Mouse (Mus musculus) heart, embryonic 16.5 days (tissue): Measurements from ENCODE around the gene Dst. TPM values are rescaled to one million over a fixed set of nuclear protein-coding genes. Genes with fewer than 3 reads are reported as not detected.

Source experiments
- ATAC-seq: fragments of 200-750 bp; cut with Nextera tagmentation; replicated peaks from 2 replicates; pipeline ENCODE4 v1.8.0; 2017; ENCODE audit warnings: moderate number of reproducible peaks; ENCODE audit not compliant: insufficient read depth, low FRiP score; ENCODE audit errors: extremely low read depth
- H3K27ac ChIP-seq: fragments of 300-500 bp; sonication (generic); 2 replicates; pipeline ENCODE4 v1.5.1; 2014; ENCODE audit warnings: mild to moderate bottlenecking, low read length, control low read depth, moderate library complexity
- H3K27me3 ChIP-seq: fragments of 300-500 bp; sonication (generic); 2 replicates; pipeline ENCODE4 v1.6.1; 2014; ENCODE audit warnings: low read length, mixed read lengths; ENCODE audit not compliant: control insufficient read depth, insufficient read depth
- H3K36me3 ChIP-seq: fragments of 300-500 bp; sonication (generic); 2 replicates; pipeline ENCODE4 v1.6.1; 2014; ENCODE audit not compliant: control insufficient read depth, insufficient read depth
- H3K4me1 ChIP-seq: fragments of 300-500 bp; sonication (generic); 2 replicates; pipeline ENCODE4 v1.6.1; 2014; ENCODE audit warnings: low read length, mixed read lengths; ENCODE audit not compliant: control insufficient read depth, insufficient read depth
- H3K4me2 ChIP-seq: fragments of 300-500 bp; sonication (generic); 2 replicates; pipeline ENCODE4 v1.6.1; 2014; ENCODE audit warnings: low read depth, mild to moderate bottlenecking, control low read depth, low read length
- H3K4me3 ChIP-seq: fragments of 300-500 bp; sonication (generic); 2 replicates; pipeline ENCODE4 v1.5.1; 2014; ENCODE audit warnings: mild to moderate bottlenecking, control low read depth, low read length
- H3K9ac ChIP-seq: fragments of 300-500 bp; sonication (generic); 2 replicates; pipeline ENCODE4 v1.6.1; 2014; ENCODE audit warnings: low read length, control low read depth
- H3K9me3 ChIP-seq: fragments of 300-500 bp; sonication (generic); replicated peaks from 2 replicates; pipeline ENCODE4 v1.6.1; 2016; ENCODE audit warnings: low read length; ENCODE audit not compliant: control insufficient read depth
- WGBS: fragments of 180-500 bp; shearing (Covaris S2); extraction: QIAGEN DNeasy Blood & Tissue Kit; methylation state at CpG from one replicate; pipeline ENCODE4 v1.1.7; 2014; 5-methylcytosine and 5-hydroxymethylcytosine counted together
- polyA plus RNA-seq: library from polyadenylated mRNA; unstranded; fragments of >200 nt; fragmentation: Nextera tagmentation; extraction: Ambion mirVana; gene quantifications from 2 replicates; pipeline ENCODE4 v1.2.1, GENCODE M21; 2015

Gene Dst
- polyA plus RNA-seq, 1 experiment from 2014 or later, result 23.1 TPM

DNA sequence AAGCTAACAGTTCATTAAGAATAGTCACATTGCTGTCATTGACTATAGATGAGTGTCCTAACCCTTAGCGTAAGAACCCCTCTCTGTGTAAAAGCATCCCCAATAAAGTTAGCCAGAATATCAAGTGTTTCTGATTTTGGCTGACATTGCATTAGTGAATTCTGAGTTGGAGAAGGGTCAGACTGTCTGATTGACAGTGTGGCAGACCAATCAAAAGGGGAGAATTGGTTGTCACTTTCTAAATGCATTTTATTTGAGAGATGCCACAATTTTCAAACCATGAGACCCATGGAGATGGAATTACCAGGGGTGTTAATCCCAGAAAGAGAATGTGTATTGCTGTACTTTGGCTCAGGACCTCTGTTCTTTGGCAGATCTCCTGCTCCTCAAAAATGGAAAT, 125.5 kb downstream of the Dst start:
- H3K4me1 ChIP-seq, result peaks cover 36% of the 10 kb centered on the region
- no peak overlapping the region for H3K4me3 ChIP-seq
- no peak overlapping the region for H3K4me2 ChIP-seq
- no peak overlapping the region for H3K27ac ChIP-seq
- WGBS, result 95% methylated on average over 1 of the region's 1 CpGs
- H3K36me3 ChIP-seq, result no peaks in the 10 kb centered on the region
- no peak for ATAC-seq
- H3K9me3 ChIP-seq, result no peaks in the 10 kb centered on the region
- no peak overlapping the region for H3K9ac ChIP-seq
- no peaks in the 10 kb centered on the region for H3K27me3 ChIP-seq

DNA sequence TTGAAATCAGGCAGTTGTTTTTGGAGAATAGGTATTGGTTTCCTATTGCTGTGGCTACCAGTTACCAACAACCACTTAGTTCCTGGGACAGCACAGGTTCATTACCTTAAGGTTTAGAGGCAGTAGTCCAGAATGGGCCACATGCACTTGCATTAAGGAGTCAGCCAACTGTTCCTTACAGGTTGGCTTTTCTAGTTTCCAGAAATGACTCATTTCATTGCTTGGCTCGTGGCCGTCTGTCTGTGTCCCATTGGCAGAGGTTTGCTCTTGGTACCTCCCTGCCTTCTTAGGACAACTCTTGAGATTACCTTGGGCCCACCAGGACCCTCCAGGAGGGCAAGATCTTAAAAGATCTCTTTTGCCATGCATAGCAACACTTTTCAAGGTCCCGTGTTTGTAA, 125.9 kb downstream of the Dst start:
- Histone ChIP-seq H3K27ac (no peak overlapping the region), H3K4me1 (peaks cover 32% of the 10 kb centered on the region), H3K4me2 (no peak overlapping the region), H3K36me3 (no peaks in the 10 kb centered on the region), H3K27me3 (no peaks in the 10 kb centered on the region), H3K9ac (no peak overlapping the region), H3K4me3 (no peak overlapping the region), H3K9me3 (no peaks in the 10 kb centered on the region)
- no peak for ATAC-seq
- 84% methylated on average over 3 of the region's 3 CpGs for WGBS

DNA sequence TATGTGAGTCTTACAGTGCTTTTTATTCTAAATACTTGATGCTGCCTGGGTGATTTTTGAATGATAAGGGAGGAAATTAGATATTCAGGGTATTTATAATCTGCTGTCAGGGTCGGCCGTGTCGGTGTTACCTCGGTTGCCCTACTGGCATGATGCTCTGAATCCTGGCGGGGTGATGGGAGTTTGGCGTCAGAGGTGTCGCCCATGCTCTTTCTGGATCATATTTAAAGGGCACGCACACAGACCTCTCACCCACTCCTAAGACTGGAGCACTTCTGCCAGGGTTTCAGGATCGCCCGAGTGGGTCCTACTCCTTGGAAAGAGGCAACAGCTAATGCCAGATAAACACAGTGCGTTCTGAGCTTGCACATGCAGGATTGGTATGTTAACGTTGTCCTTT, 128.1 kb downstream of the Dst start:
- peaks cover 28% of the 10 kb centered on the region for H3K4me1 ChIP-seq
- H3K27me3 ChIP-seq, result no peaks in the 10 kb centered on the region
- no peak for ATAC-seq
- H3K36me3 ChIP-seq, result no peaks in the 10 kb centered on the region
- no peak overlapping the region for H3K4me2 ChIP-seq
- no peak overlapping the region for H3K4me3 ChIP-seq
- no peak overlapping the region for H3K27ac ChIP-seq
- H3K9me3 ChIP-seq, result no peaks in the 10 kb centered on the region
- WGBS, result 82% methylated on average over 12 of the region's 12 CpGs
- no peak overlapping the region for H3K9ac ChIP-seq

DNA sequence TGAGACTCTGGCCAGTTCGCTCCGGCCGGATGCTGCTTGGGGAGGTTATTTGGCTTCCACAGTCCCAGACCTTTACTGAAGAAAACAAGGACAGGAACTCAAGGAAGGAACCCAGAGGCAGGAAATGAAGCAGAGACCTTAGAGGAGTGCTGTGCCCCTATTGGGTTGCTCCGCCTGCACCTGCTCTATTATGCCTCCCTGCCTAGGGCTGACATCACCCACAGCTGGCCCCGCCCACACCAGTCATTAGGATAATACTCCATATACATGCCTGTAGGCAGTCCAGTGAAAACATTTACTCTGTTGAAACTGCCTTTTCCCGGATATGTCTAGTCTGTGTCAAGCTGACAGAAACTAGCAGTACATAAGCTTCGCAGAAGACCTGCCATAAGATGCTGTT, 130.5 kb downstream of the Dst start:
- ATAC-seq, result no peak
- Histone ChIP-seq H3K9ac (no peak overlapping the region), H3K36me3 (no peaks in the 10 kb centered on the region), H3K27ac (no peak overlapping the region), H3K9me3 (no peaks in the 10 kb centered on the region), H3K27me3 (no peaks in the 10 kb centered on the region), H3K4me1 (peaks cover 29% of the 10 kb centered on the region), H3K4me2 (no peak overlapping the region), H3K4me3 (no peak overlapping the region)
- WGBS, result 95% methylated on average over 7 of the region's 7 CpGs

DNA sequence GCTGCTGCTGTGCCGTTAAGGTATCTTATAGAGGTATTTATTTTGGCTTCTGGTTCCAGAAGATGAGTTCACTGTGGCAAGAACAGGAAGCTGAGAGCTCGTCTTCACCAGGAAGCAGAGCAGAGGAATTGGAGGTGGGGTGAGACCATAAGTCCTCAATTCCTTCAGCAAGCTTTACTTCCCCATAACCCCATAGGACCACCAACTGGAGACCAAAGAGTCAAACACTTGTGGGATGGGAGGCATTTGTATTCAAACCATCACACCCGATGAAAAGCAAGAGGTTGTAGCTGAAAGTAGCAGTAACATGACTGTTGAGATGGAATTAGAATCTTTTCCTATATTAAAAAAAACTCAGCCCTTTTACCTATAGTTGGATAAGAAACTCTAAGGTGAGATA, 132.0 kb downstream of the Dst start:
- Histone ChIP-seq H3K9me3 (no peaks in the 10 kb centered on the region), H3K36me3 (no peaks in the 10 kb centered on the region), H3K4me2 (no peak overlapping the region), H3K27ac (no peak overlapping the region), H3K4me3 (no peak overlapping the region), H3K9ac (no peak overlapping the region), H3K4me1 (peaks cover 20% of the 10 kb centered on the region), H3K27me3 (no peaks in the 10 kb centered on the region)
- 59% methylated on average over 3 of the region's 3 CpGs for WGBS
- ATAC-seq, result no peak

DNA sequence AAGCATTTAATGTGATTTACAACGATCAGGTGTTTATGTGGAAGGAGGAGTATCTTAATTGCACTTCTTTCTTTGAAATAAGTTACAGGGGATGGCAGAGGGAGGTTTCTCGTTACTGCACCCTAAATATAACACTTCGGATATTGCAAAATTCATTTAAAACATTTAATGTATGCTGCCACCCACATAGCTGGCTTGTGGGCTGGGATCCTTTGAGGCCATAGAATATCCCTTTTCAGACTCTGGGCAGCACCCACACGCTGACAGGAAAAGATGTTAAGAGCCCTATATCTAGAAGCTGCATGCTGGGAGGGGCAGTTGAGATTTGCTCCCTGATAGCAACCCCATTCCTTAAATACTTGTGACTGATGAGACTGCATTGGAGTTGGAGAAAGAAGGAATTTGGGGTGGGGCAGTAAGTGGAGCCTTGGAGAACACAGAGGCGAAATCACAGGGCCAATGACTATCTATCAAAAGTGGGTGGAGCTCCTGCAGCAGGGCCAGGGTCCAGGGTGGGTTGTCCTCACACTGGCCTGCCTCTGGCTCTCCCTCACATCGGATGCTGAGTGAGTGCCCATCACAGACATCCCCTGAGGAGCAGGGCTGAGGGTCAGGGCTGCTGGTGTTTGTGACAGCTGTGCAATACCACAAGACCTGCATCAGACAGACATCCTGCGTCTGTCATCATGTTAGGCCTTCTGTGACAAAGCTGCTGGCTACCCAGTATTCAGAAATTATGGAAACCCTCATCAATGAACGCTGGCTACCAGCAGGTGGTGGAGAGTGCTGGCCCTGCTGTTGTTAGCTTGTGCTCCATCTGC, 133.1 kb downstream of the Dst start:
- no peak; the same call in 1 of the 2 replicates for ATAC-seq
- no peak overlapping the region for H3K4me2 ChIP-seq
- no peak overlapping the region for H3K9ac ChIP-seq
- H3K4me3 ChIP-seq, result no peak overlapping the region
- no peaks in the 10 kb centered on the region for H3K27me3 ChIP-seq
- no peaks in the 10 kb centered on the region for H3K36me3 ChIP-seq
- H3K4me1 ChIP-seq, result peaks cover 12% of the 10 kb centered on the region; the same call in 1 of the 2 replicates
- 38% methylated on average over 8 of the region's 8 CpGs for WGBS
- H3K9me3 ChIP-seq, result no peaks in the 10 kb centered on the region
- H3K27ac ChIP-seq, result no peak overlapping the region

DNA sequence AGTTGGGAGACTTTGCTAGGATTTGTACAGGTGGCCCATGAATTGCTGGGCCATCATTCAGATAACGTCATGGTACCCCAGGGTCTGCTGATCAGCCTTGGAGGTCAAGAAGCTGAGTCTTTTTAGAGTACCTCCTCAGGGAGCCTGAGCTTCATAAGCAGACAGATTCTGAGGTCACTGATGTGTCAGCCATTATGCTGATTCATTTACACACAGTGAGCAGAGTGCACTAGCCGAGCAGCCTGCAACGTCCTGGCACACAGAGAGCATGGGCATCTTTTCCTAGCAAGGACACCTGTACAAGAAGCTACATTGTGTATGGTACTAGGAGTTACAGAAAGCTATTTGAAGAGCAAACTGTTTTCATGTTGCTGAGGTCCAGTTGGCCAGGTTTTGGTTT, 134.3 kb downstream of the Dst start:
- 67% methylated on average over 3 of the region's 3 CpGs for WGBS
- Histone ChIP-seq H3K36me3 (no peaks in the 10 kb centered on the region), H3K27me3 (no peaks in the 10 kb centered on the region), H3K4me1 (peaks cover 16% of the 10 kb centered on the region), H3K4me3 (no peak overlapping the region), H3K9ac (no peak overlapping the region), H3K9me3 (no peaks in the 10 kb centered on the region), H3K4me2 (no peak overlapping the region), H3K27ac (no peak overlapping the region)
- no peak for ATAC-seq

DNA sequence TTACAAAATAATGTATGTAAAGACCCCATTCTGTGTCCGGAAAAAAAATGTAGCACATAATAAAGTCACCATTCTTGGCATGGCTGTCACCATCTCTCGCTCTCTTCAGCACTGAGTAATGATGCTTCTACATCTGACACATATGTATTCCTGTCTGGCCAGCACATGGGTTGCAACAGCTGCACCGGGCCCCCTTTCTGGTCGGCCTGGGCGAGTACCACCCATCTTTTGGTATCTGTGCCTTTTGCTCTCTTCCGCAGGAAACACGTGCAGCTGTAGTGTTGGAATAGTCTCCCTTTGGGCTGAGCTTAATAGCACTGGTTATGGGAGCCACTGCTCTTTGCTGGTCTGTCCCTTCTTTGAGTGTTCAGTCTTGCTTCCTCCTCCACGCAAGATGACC, 135.3 kb downstream of the Dst start:
- H3K9ac ChIP-seq, result no peak overlapping the region
- no peak for ATAC-seq
- 75% methylated on average over 8 of the region's 8 CpGs for WGBS

DNA sequence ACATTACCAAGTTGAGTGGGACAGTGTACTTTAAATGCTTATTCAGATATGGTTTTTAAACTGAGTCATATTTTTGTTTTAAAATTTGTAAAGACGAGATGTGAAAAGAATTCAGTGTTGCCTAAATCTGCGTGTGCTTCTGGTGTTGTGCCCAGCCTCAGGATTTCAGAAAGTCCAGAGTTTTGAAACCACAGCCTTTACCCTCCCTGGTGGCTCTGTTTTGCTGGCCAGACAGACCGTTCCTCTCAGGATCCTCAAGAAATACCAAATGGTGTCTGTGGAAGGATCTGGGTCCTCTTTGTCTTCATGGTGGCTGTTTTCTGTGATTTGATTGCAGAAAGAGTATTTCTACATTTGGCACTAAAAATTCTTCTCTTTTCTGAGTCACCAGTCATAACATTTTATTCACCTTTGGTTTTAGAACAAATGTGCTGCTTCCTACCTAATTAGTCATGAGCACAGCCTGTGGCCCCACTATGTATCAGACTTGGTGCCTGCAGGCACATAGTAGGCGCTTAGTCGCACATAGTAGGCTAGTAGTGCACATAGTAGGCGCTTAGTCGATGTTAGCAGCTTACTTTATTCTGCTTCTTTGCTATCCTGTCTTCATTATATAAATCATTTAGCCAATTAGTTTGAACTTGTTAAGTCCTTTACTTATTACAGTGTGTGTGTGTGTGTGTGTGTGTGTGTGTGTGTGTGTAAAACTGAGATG, 136.0 kb downstream of the Dst start:
- no peak overlapping the region for H3K4me3 ChIP-seq
- WGBS, result 89% methylated on average over 7 of the region's 7 CpGs
- peaks cover 16% of the 10 kb centered on the region for H3K4me1 ChIP-seq
- H3K27ac ChIP-seq, result no peak overlapping the region
- no peaks in the 10 kb centered on the region for H3K27me3 ChIP-seq
- no peaks in the 10 kb centered on the region for H3K36me3 ChIP-seq
- ATAC-seq, result no peak
- no peak overlapping the region for H3K9ac ChIP-seq
- no peaks in the 10 kb centered on the region for H3K9me3 ChIP-seq
- H3K4me2 ChIP-seq, result no peak overlapping the region

More for the DNA sequence above, 135.3 kb downstream of the Dst start:
- H3K4me3 ChIP-seq, result no peak overlapping the region
- H3K4me2 ChIP-seq, result no peak overlapping the region
- no peaks in the 10 kb centered on the region for H3K36me3 ChIP-seq
- no peak overlapping the region for H3K27ac ChIP-seq
- H3K9me3 ChIP-seq, result no peaks in the 10 kb centered on the region
- H3K4me1 ChIP-seq, result peaks cover 16% of the 10 kb centered on the region
- no peaks in the 10 kb centered on the region for H3K27me3 ChIP-seq
